Mouse (Mus musculus) E14TG2a.4 (cell line): ENCODE results near the gene Stk16.
A peak's percentile ranks its signal among the peaks of the same experiment; 100 is the strongest.

Experiments
- H3K27me3 ChIP-seq: 2 replicates; pipeline ENCODE4 v1.6.1; 2014; ENCODE audit warnings: low read length, control low read depth; ENCODE audit not compliant: insufficient read depth
- H3K36me3 ChIP-seq: 2 replicates; pipeline ENCODE4 v1.6.1; 2014; ENCODE audit warnings: low read length, control low read depth; ENCODE audit not compliant: insufficient read depth
- H3K4me1 ChIP-seq: replicated peaks from 2 replicates; pipeline ENCODE4 v1.6.1; 2014; ENCODE audit warnings: low read depth, low read length, control low read depth
- H3K4me3 ChIP-seq: replicated peaks from 2 replicates; pipeline ENCODE4 v1.5.1; 2014; ENCODE audit warnings: mild to moderate bottlenecking, low read length
- H3K9me3 ChIP-seq: 2 replicates; pipeline ENCODE4 v1.6.1; 2014; ENCODE audit warnings: low read length, control low read depth
- CTCF ChIP-seq: conservative IDR thresholded peaks from 2 replicates; pipeline ENCODE4 v1.5.1; 2014; ENCODE audit warnings: low read length
- NANOG ChIP-seq: IDR thresholded peaks from 2 replicates; pipeline ENCODE4 v1.6.1; 2014; ENCODE audit warnings: borderline replicate concordance, low read length, mixed read lengths
- POU5F1 ChIP-seq: IDR thresholded peaks from 2 replicates; pipeline ENCODE4 v1.6.1; 2014; ENCODE audit warnings: low read length, borderline replicate concordance

Stk16 gene

GRCm38 (mm10) chr1:75210136-75211087, at the start of gene Stk16, which contains the start of gene Glb1l:
TSS of gene Stk16 (plus strand) at chr1:75210838.
TSS of gene Glb1l (minus strand) at chr1:75210813.
- H3K9me3 ChIP-seq, result no peaks in the 10 kb centered on the region; the same call in 1 of the 2 replicates
- TF ChIP-seq NANOG (no peak), CTCF (no peak)
- peaks cover 53% of the 10 kb centered on the region for H3K36me3 ChIP-seq
- H3K4me3 ChIP-seq, result peak within 1 kb of the TSS; percentile 95
- H3K27me3 ChIP-seq, result no peaks in the 10 kb centered on the region
- peaks cover 67% of the 10 kb centered on the region for H3K4me1 ChIP-seq

GRCm38 (mm10) chr1:75168093-75168471, 42.6 kb upstream of the Stk16 start:
- H3K36me3 ChIP-seq, result peaks cover 35% of the 10 kb centered on the region
- TF ChIP-seq NANOG (no peak), CTCF (no peak)
- no peaks in the 10 kb centered on the region for H3K9me3 ChIP-seq
- peaks cover 19% of the 10 kb centered on the region for H3K4me1 ChIP-seq
- H3K4me3 ChIP-seq, result peak overlapping the region; percentile 90
- H3K27me3 ChIP-seq, result no peaks in the 10 kb centered on the region

- H3K36me3 ChIP-seq, result peaks cover 42% of the 10 kb centered on the region
These were observed 41.9 kb upstream of the Stk16 start, which contains the start of gene Zfand2b for GRCm38 (mm10) chr1:75168472-75169464. TSS of gene Zfand2b (plus strand) at chr1:75168646.

GRCm38 (mm10) chr1:75179334-75180104, 31.1 kb upstream of the Stk16 start:
- peak overlapping the region; percentile 90 for H3K4me3 ChIP-seq
- peaks cover 36% of the 10 kb centered on the region for H3K4me1 ChIP-seq
- TF ChIP-seq NANOG (no peak), CTCF (no peak), POU5F1 (no peak)
- H3K9me3 ChIP-seq, result no peaks in the 10 kb centered on the region
- peaks cover 66% of the 10 kb centered on the region for H3K36me3 ChIP-seq
- H3K27me3 ChIP-seq, result no peaks in the 10 kb centered on the region

More at GRCm38 (mm10) chr1:75168472-75169464, 41.9 kb upstream of the Stk16 start, which contains the start of gene Zfand2b:
- H3K27me3 ChIP-seq, result no peaks in the 10 kb centered on the region
- peaks cover 19% of the 10 kb centered on the region for H3K4me1 ChIP-seq
- H3K9me3 ChIP-seq, result no peaks in the 10 kb centered on the region
- H3K4me3 ChIP-seq, result peak within 1 kb of the TSS; percentile 90
- TF ChIP-seq CTCF, result no peak
- TF ChIP-seq NANOG, result no peak
- no peak for TF ChIP-seq POU5F1

- peak within 1 kb of the TSS; percentile 90 for H3K4me3 ChIP-seq
- H3K27me3 ChIP-seq, result no peaks in the 10 kb centered on the region
- TF ChIP-seq POU5F1 (no peak), CTCF (no peak; the same call in 1 of the 2 replicates), NANOG (no peak)
- peaks cover 41% of the 10 kb centered on the region for H3K4me1 ChIP-seq
- H3K9me3 ChIP-seq, result no peaks in the 10 kb centered on the region
- peaks cover 67% of the 10 kb centered on the region for H3K36me3 ChIP-seq
These were observed 30.5 kb upstream of the Stk16 start, which contains the start of gene Abcb6 for GRCm38 (mm10) chr1:75180105-75180590. TSS of gene Abcb6 (minus strand) at chr1:75180392.

GRCm38 (mm10) chr1:75180741-75181140, 29.9 kb upstream of the Stk16 start:
- no peaks in the 10 kb centered on the region for H3K27me3 ChIP-seq
- no peaks in the 10 kb centered on the region for H3K9me3 ChIP-seq
- peaks cover 47% of the 10 kb centered on the region for H3K4me1 ChIP-seq
- no peak overlapping the region for H3K4me3 ChIP-seq
- TF ChIP-seq NANOG (no peak), POU5F1 (no peak), CTCF (no peak)
- H3K36me3 ChIP-seq, result peaks cover 67% of the 10 kb centered on the region

GRCm38 (mm10) chr1:75181377-75181870, 29.2 kb upstream of the Stk16 start:
- TF ChIP-seq NANOG, result no peak
- Histone ChIP-seq H3K27me3 (no peaks in the 10 kb centered on the region), H3K4me1 (peaks cover 54% of the 10 kb centered on the region), H3K4me3 (no peak overlapping the region), H3K36me3 (peaks cover 67% of the 10 kb centered on the region), H3K9me3 (no peaks in the 10 kb centered on the region)
